Mouse (Mus musculus) midbrain, embryonic 16.5 days (tissue): ENCODE data around the gene Pramef17. TPM values are rescaled to one million over a fixed set of nuclear protein-coding genes. Genes with fewer than 3 reads are reported as not detected.
"Not testable (repeated sequence)": the region's sequence is repeated elsewhere in the genome, so short reads cannot be mapped to it uniquely, and the experiment has no call there.

ENCODE experiments used
- ATAC-seq: fragments of 200-750 bp; cut with Nextera tagmentation; 2 replicates; pipeline ENCODE4 v1.8.0; 2017; ENCODE audit warnings: moderate TSS enrichment
- H3K27ac ChIP-seq: fragments of 300-500 bp; sonication (generic); 2 replicates; pipeline ENCODE4 v1.5.1; 2014; ENCODE audit warnings: mild to moderate bottlenecking, low read length, mixed read lengths
- H3K27me3 ChIP-seq: fragments of 300-500 bp; sonication (generic); 2 replicates; pipeline ENCODE4 v1.6.1; 2014; ENCODE audit warnings: low read depth, low read length, mixed read lengths; ENCODE audit not compliant: control insufficient read depth, insufficient read depth
- H3K36me3 ChIP-seq: fragments of 300-500 bp; sonication (generic); 2 replicates; pipeline ENCODE4 v1.6.1; 2014; ENCODE audit warnings: mild to moderate bottlenecking, low read length, moderate library complexity, mixed read lengths; ENCODE audit not compliant: control insufficient read depth, insufficient read depth
- H3K4me1 ChIP-seq: fragments of 300-500 bp; sonication (generic); 2 replicates; pipeline ENCODE4 v1.6.1; 2014; ENCODE audit warnings: mild to moderate bottlenecking, low read length, mixed read lengths; ENCODE audit not compliant: control insufficient read depth, insufficient read depth
- H3K4me2 ChIP-seq: fragments of 300-500 bp; sonication (generic); 2 replicates; pipeline ENCODE4 v1.6.1; 2014; ENCODE audit warnings: mild to moderate bottlenecking, low read length, mixed read lengths
- H3K4me3 ChIP-seq: fragments of 300-500 bp; sonication (generic); 2 replicates; pipeline ENCODE4 v1.5.1; 2014; ENCODE audit warnings: low read depth, mild to moderate bottlenecking, low read length, moderate library complexity, mixed read lengths
- H3K9ac ChIP-seq: fragments of 300-500 bp; sonication (generic); 2 replicates; pipeline ENCODE4 v1.6.1; 2014; ENCODE audit warnings: low read depth, low read length, mixed read lengths
- H3K9me3 ChIP-seq: fragments of 300-500 bp; sonication (generic); replicated peaks from 2 replicates; pipeline ENCODE4 v1.6.1; 2014; ENCODE audit warnings: mild to moderate bottlenecking, low read length, mixed read lengths; ENCODE audit not compliant: control insufficient read depth, poor library complexity, severe bottlenecking
- WGBS: fragments of 180-500 bp; shearing (Covaris S2); extraction: QIAGEN DNeasy Blood & Tissue Kit; methylation state at CpG from one replicate; pipeline ENCODE4 v1.1.7; 2014; 5-methylcytosine and 5-hydroxymethylcytosine counted together
- polyA plus RNA-seq: library from polyadenylated mRNA; unstranded; fragments of >200 nt; fragmentation: Nextera tagmentation; extraction: Ambion mirVana; gene quantifications from 2 replicates; pipeline ENCODE4 v1.2.1, GENCODE M21; 2015

The Pramef17 gene
- polyA plus RNA-seq: not detected in 2 replicates

GRCm38 (mm10) chr4:143994269-143994668, at the start of gene Pramef17:
TSS of gene Pramef17 (minus strand) at chr4:143994369.
- H3K4me3 ChIP-seq, H3K4me2 ChIP-seq, H3K4me1 ChIP-seq, H3K36me3 ChIP-seq, H3K27me3 ChIP-seq, ATAC-seq, H3K9ac ChIP-seq, H3K9me3 ChIP-seq, H3K27ac ChIP-seq: not testable (repeated sequence)
- WGBS: 51% methylated on average over 3 of the region's 3 CpGs

GRCm38 (mm10) chr4:143988126-143988525, 6.0 kb downstream of the Pramef17 start:
- not testable (repeated sequence) for H3K36me3 ChIP-seq, H3K4me3 ChIP-seq, H3K4me1 ChIP-seq, H3K27me3 ChIP-seq, H3K4me2 ChIP-seq, H3K9me3 ChIP-seq, ATAC-seq, H3K9ac ChIP-seq, H3K27ac ChIP-seq
- WGBS: 93% methylated on average over 11 of the region's 17 CpGs

- 94% methylated on average over 7 of the region's 17 CpGs for WGBS
- H3K36me3 ChIP-seq: not testable (repeated sequence)
Observed at GRCm38 (mm10) chr4:143987475-143987941, 6.7 kb downstream of the Pramef17 start.

GRCm38 (mm10) chr4:143985733-143986132, 8.4 kb downstream of the Pramef17 start:
- not testable (repeated sequence) for H3K27me3 ChIP-seq, H3K27ac ChIP-seq, ATAC-seq, H3K9ac ChIP-seq, H3K4me2 ChIP-seq, H3K36me3 ChIP-seq, H3K4me1 ChIP-seq, H3K9me3 ChIP-seq, H3K4me3 ChIP-seq
- WGBS: 94% methylated on average over 2 of the region's 9 CpGs

More at GRCm38 (mm10) chr4:143987475-143987941, 6.7 kb downstream of the Pramef17 start:
- ATAC-seq, H3K9me3 ChIP-seq, H3K4me2 ChIP-seq, H3K4me3 ChIP-seq, H3K4me1 ChIP-seq, H3K27ac ChIP-seq, H3K9ac ChIP-seq, H3K27me3 ChIP-seq: not testable (repeated sequence)

- H3K4me2 ChIP-seq, H3K36me3 ChIP-seq, H3K27ac ChIP-seq, H3K4me1 ChIP-seq, ATAC-seq, H3K4me3 ChIP-seq, H3K9me3 ChIP-seq, H3K9ac ChIP-seq, H3K27me3 ChIP-seq: not testable (repeated sequence)
- no CpG with 5 or more reads among the region's 7 CpGs for WGBS
Observed at GRCm38 (mm10) chr4:143985165-143985564, 9.0 kb downstream of the Pramef17 start.

- not testable (repeated sequence) for H3K27me3 ChIP-seq, H3K9me3 ChIP-seq, H3K27ac ChIP-seq, H3K4me2 ChIP-seq, H3K4me1 ChIP-seq, H3K36me3 ChIP-seq, H3K9ac ChIP-seq, ATAC-seq, H3K4me3 ChIP-seq
- WGBS: no CpG with 5 or more reads among the region's 1 CpGs
Observed at GRCm38 (mm10) chr4:143983446-143983845, 10.7 kb downstream of the Pramef17 start.

GRCm38 (mm10) chr4:143966850-143967249, 27.3 kb downstream of the Pramef17 start, which contains the start of gene Gm13101:
TSS of gene Gm13101 (minus strand) at chr4:143966950.
- not testable (repeated sequence) for H3K27me3 ChIP-seq, H3K27ac ChIP-seq, ATAC-seq, H3K9me3 ChIP-seq, H3K36me3 ChIP-seq, H3K4me1 ChIP-seq, H3K4me2 ChIP-seq, H3K4me3 ChIP-seq, H3K9ac ChIP-seq
- WGBS: 48% methylated on average over 2 of the region's 2 CpGs

GRCm38 (mm10) chr4:143950916-143951315, 43.3 kb downstream of the Pramef17 start, which contains the start of gene Pramef25:
TSS of gene Pramef25 (minus strand) at chr4:143951016.
- not testable (repeated sequence) for H3K36me3 ChIP-seq, ATAC-seq, H3K4me2 ChIP-seq, H3K9me3 ChIP-seq, H3K27me3 ChIP-seq, H3K9ac ChIP-seq, H3K4me1 ChIP-seq, H3K27ac ChIP-seq, H3K4me3 ChIP-seq
- WGBS: 85% methylated on average over 1 of the region's 1 CpGs
